Mouse (Mus musculus) olfactory bulb, adult 2 months (tissue): ENCODE results near the gene 1700016D06Rik.

Experiments
- CTCF ChIP-seq: fragments of 200-500 bp; IDR thresholded peaks from 2 replicates; pipeline ENCODE4 v1.5.1; 2012; ENCODE audit warnings: low read depth, mild to moderate bottlenecking, low read length, moderate library complexity; ENCODE audit not compliant: insufficient read depth
- POLR2A ChIP-seq: fragments of 200-500 bp; IDR thresholded peaks from 2 replicates; pipeline ENCODE4 v1.6.1; 2012; ENCODE audit warnings: mild to moderate bottlenecking, low read depth, low read length, moderate library complexity; ENCODE audit not compliant: insufficient read depth

- TF ChIP-seq CTCF (no peak), POLR2A (no peak)
Observed at GRCm38 (mm10) chr8:11668308-11668707, 32.6 kb downstream of the 1700016D06Rik start.
